Mouse (Mus musculus) olfactory bulb, adult 2 months (tissue): ENCODE results near the gene Stat3.

ENCODE experiments used
- CTCF ChIP-seq: fragments of 200-500 bp; IDR thresholded peaks from 2 replicates; pipeline ENCODE4 v1.5.1; 2012; ENCODE audit warnings: low read depth, mild to moderate bottlenecking, low read length, moderate library complexity; ENCODE audit not compliant: insufficient read depth
- POLR2A ChIP-seq: fragments of 200-500 bp; IDR thresholded peaks from 2 replicates; pipeline ENCODE4 v1.6.1; 2012; ENCODE audit warnings: mild to moderate bottlenecking, low read depth, low read length, moderate library complexity; ENCODE audit not compliant: insufficient read depth

- TF ChIP-seq CTCF (no peak), POLR2A (no peak)
These were observed 100.4 kb downstream of the Stat3 start for GRCm38 (mm10) chr11:100838894-100839293.
